Mouse (Mus musculus) liver, adult 2 months (tissue): ENCODE measurements around the gene Prkcb. TPM values are rescaled to one million over a fixed set of nuclear protein-coding genes. Genes with fewer than 3 reads are reported as not detected.

Source experiments
- DNase-seq: peaks from one replicate; pipeline ENCODE4 v3.0.0-alpha.2; 2011; ENCODE audit warnings: low read depth, low spot score; ENCODE audit errors: extremely low read depth
- H3K27ac ChIP-seq: fragments of 200-500 bp; replicated peaks from 2 replicates; pipeline ENCODE4 v1.5.1; 2012; ENCODE audit warnings: low read depth, mild to moderate bottlenecking, control low read depth, inconsistent platforms, low read length; ENCODE audit not compliant: insufficient read depth
- H3K27me3 ChIP-seq: fragments of 200-500 bp; 2 replicates; pipeline ENCODE4 v1.6.1; 2012; ENCODE audit warnings: mild to moderate bottlenecking, moderate library complexity, low read length, inconsistent platforms; ENCODE audit not compliant: control insufficient read depth, insufficient read depth
- H3K36me3 ChIP-seq: fragments of 200-500 bp; 2 replicates; pipeline ENCODE4 v1.6.1; 2012; ENCODE audit warnings: low read length, inconsistent platforms; ENCODE audit not compliant: control insufficient read depth, insufficient read depth
- H3K4me1 ChIP-seq: fragments of 200-500 bp; 2 replicates; pipeline ENCODE4 v1.6.1; 2011; ENCODE audit warnings: low read length; ENCODE audit not compliant: control insufficient read depth, insufficient read depth
- H3K4me3 ChIP-seq: fragments of 200-500 bp; 2 replicates; pipeline ENCODE4 v1.5.1; 2011; ENCODE audit warnings: low read depth, mild to moderate bottlenecking, control low read depth, low read length, moderate library complexity; ENCODE audit not compliant: insufficient read depth
- H3K79me2 ChIP-seq: fragments of 200-500 bp; 2 replicates; pipeline ENCODE4 v1.6.1; 2012; ENCODE audit warnings: inconsistent platforms, mild to moderate bottlenecking, low read length, moderate library complexity; ENCODE audit not compliant: control insufficient read depth, insufficient read depth
- H3K9ac ChIP-seq: fragments of 200-500 bp; 2 replicates; pipeline ENCODE4 v1.6.1; 2012; ENCODE audit warnings: low read depth, mild to moderate bottlenecking, control low read depth, inconsistent platforms, low read length
- CTCF ChIP-seq: fragments of 200-500 bp; IDR thresholded peaks from 2 replicates; pipeline ENCODE4 v1.5.1; 2011; ENCODE audit warnings: low read depth, low read length, control low read depth
- POLR2A ChIP-seq: fragments of 200-500 bp; IDR thresholded peaks from 2 replicates; pipeline ENCODE4 v1.6.1; 2011; ENCODE audit warnings: low read length, control low read depth; ENCODE audit not compliant: insufficient read depth; ENCODE audit errors: extremely low read depth
- WGBS: fragments of 180-500 bp; shearing (Covaris S2); methylation state at CpG from one replicate; pipeline ENCODE4 v1.1.7; 2018; 5-methylcytosine and 5-hydroxymethylcytosine counted together
- polyA plus RNA-seq: library from polyadenylated mRNA; depleted of rRNA; stranded (reverse); fragments of >200 nt; gene quantifications from 2 replicates; pipeline ENCODE4 v1.2.3, GENCODE M21; 2012
- total RNA-seq: library from RNA; depleted of rRNA; stranded (reverse); fragments of >200 nt; gene quantifications from 2 replicates; pipeline ENCODE4 v1.2.3, GENCODE M21; 2014

The Prkcb gene
- total and polyA plus RNA-seq, 2 experiments, result 2.5 to 3.7 TPM

GRCm38 (mm10) chr7:122445056-122445455 is 156.5 kb downstream of the Prkcb start:
- DNase-seq, result peak; percentile 3
- H3K79me2 ChIP-seq, result no peaks in the 10 kb centered on the region
- 64% methylated on average over 6 of the region's 6 CpGs for WGBS
- no peaks in the 10 kb centered on the region for H3K36me3 ChIP-seq
- no peaks in the 10 kb centered on the region for H3K27me3 ChIP-seq
- no peak overlapping the region for H3K27ac ChIP-seq
- no peak for TF ChIP-seq POLR2A
- peak; percentile 64 for TF ChIP-seq CTCF
- H3K4me3 ChIP-seq, result no peak overlapping the region
- no peaks in the 10 kb centered on the region for H3K4me1 ChIP-seq
- no peak overlapping the region for H3K9ac ChIP-seq

- Histone ChIP-seq H3K9ac (no peak overlapping the region), H3K4me1 (no peaks in the 10 kb centered on the region), H3K36me3 (no peaks in the 10 kb centered on the region), H3K27me3 (no peaks in the 10 kb centered on the region), H3K79me2 (no peaks in the 10 kb centered on the region), H3K27ac (no peak overlapping the region), H3K4me3 (no peak overlapping the region)
- WGBS, result 69% methylated on average over 8 of the region's 8 CpGs
- DNase-seq, result no peak
- TF ChIP-seq CTCF, result no peak
- TF ChIP-seq POLR2A, result no peak
Measured at GRCm38 (mm10) chr7:122452671-122453070, 164.1 kb downstream of the Prkcb start.

- TF ChIP-seq POLR2A (no peak), CTCF (peak; percentile 85)
- no peaks in the 10 kb centered on the region for H3K79me2 ChIP-seq
- DNase-seq, result peak; percentile 52
- no peaks in the 10 kb centered on the region for H3K27me3 ChIP-seq
- no peak overlapping the region for H3K9ac ChIP-seq
- no peaks in the 10 kb centered on the region for H3K36me3 ChIP-seq
- H3K4me1 ChIP-seq, result no peaks in the 10 kb centered on the region
- no peak overlapping the region for H3K4me3 ChIP-seq
- H3K27ac ChIP-seq, result no peak overlapping the region
- WGBS, result 42% methylated on average over 9 of the region's 9 CpGs
Measured at GRCm38 (mm10) chr7:122459203-122459965, 170.8 kb downstream of the Prkcb start.

GRCm38 (mm10) chr7:122460020-122460419 is 171.5 kb downstream of the Prkcb start:
- peak; percentile 15 for DNase-seq
- Histone ChIP-seq H3K79me2 (no peaks in the 10 kb centered on the region), H3K9ac (no peak overlapping the region), H3K4me3 (no peak overlapping the region), H3K36me3 (no peaks in the 10 kb centered on the region), H3K27ac (no peak overlapping the region), H3K4me1 (no peaks in the 10 kb centered on the region), H3K27me3 (no peaks in the 10 kb centered on the region)
- WGBS, result 38% methylated on average over 2 of the region's 2 CpGs
- TF ChIP-seq POLR2A (no peak), CTCF (no peak)

DNA sequence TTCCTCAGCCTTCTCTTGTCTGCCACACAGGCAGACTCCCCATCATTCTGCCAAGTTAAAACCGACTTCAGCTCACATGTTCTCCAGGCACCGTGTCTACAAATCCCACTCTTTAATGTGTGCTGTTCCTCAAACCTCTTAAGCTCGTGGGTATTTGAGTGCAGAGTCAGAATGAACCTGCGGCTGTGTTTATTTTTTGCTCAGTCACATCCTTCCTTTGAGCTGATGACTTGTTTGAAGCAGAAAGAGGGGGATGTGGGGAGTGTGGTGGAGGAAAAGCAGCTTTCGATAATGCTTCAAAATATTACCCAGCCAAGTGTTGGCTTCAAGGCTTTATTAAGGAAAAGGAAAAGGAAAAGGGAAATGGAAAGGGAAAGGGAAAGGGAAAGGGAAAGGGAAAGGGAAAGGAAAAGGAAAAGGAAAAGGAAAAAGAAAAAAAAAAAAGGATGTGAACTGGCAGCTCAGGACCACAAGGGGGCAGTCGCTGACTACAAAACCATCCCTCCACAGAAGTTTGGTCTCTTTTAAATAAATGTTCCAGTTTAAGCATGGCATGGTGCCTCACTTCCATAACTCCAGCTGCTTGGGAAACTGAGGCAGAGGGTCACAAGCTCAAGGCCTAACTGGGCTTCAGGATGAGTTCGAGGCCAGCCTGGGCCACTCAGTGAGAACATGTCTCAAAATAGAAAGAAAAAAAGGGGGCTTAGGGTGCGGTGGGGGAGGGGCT is 177.4 kb downstream of the Prkcb start:
- Histone ChIP-seq H3K4me3 (no peak overlapping the region), H3K36me3 (no peaks in the 10 kb centered on the region), H3K4me1 (no peaks in the 10 kb centered on the region), H3K9ac (no peak overlapping the region), H3K27ac (no peak overlapping the region), H3K27me3 (no peaks in the 10 kb centered on the region), H3K79me2 (no peaks in the 10 kb centered on the region)
- DNase-seq, result peak; percentile 11
- TF ChIP-seq POLR2A (no peak), CTCF (peak; percentile 62)
- WGBS, result 44% methylated on average over 8 of the region's 8 CpGs

GRCm38 (mm10) chr7:122466722-122467121 is 178.2 kb downstream of the Prkcb start:
- Histone ChIP-seq H3K27ac (no peak overlapping the region), H3K79me2 (no peaks in the 10 kb centered on the region), H3K9ac (no peak overlapping the region), H3K27me3 (no peaks in the 10 kb centered on the region), H3K4me3 (no peak overlapping the region), H3K36me3 (no peaks in the 10 kb centered on the region), H3K4me1 (no peaks in the 10 kb centered on the region)
- TF ChIP-seq CTCF (no peak), POLR2A (no peak)
- no peak for DNase-seq
- WGBS, result 35% methylated on average over 2 of the region's 2 CpGs
